12 mouse cellular contexts compared by ENCODE assay signal in the genomic region with DNA sequence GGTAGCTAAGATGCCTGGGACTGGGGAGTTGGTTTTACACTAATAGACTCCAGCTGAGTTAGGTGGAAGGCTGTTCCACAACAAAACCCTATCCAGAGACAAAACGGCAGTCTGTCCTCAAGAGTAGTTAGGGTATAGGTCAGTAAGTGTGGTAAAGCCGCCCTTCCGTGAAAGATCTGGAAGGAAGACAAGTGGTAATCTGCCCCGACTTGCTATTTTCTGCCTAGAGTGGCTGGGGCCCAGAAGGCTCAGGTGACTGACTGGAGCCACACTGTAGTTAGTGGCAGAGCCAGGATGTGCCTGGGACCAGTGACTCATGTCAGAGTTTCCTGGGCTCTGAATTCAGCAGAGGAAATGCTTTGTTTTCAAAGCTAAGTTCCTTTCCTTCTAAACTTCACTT.
DNase-seq lines count a peak whose midpoint lies in the region; ATAC-seq and TF ChIP-seq lines count a peak whose summit lies in the region.
"Had no signal": no experiment of that assay in that cellular context is flagged by ENCODE, and none has a peak within 500 bp of the region (broad histone marks: within the 10 kb centered on the region; RNA-seq: fewer than 3 reads in every experiment).

No protein-coding gene starts in this region.

- no peak for TF ChIP-seq POLR2A in liver, adult 2 months (IDR thresholded peaks at IDR 0.05; ENCODE audit: extremely low read depth, insufficient read depth, low read length)

- H3K4me2 ChIP-seq in heart, embryonic 14.5 days (ENCODE audit: low read length), result no peak overlapping the region
- H3K4me2 ChIP-seq in midbrain, embryonic 15.5 days, result no peak overlapping the region
- H3K4me2 ChIP-seq: limb, embryonic 15.5 days; midbrain, embryonic 12.5 days had no signal

- no peak overlapping the region for H3K4me3 ChIP-seq in liver, adult 2 months (ENCODE audit: insufficient read depth, low read depth, low read length)
- H3K4me3 ChIP-seq in heart, embryonic 14.5 days (ENCODE audit: control insufficient read depth in 1 of 2, insufficient read depth in 1 of 2, low read depth in 1 of 2, low read length in 2 of 2), result no peak overlapping the region
- H3K4me3 ChIP-seq in midbrain, embryonic 15.5 days, result no peak overlapping the region
- H3K4me3 ChIP-seq: limb, embryonic 15.5 days; midbrain, embryonic 12.5 days had no signal

- no peaks in the 10 kb centered on the region for H3K9me3 ChIP-seq in heart, embryonic 14.5 days (ENCODE audit: control insufficient read depth, low read length)
- H3K9me3 ChIP-seq in midbrain, embryonic 15.5 days, result no peaks in the 10 kb centered on the region
- H3K9me3 ChIP-seq: limb, embryonic 15.5 days; midbrain, embryonic 12.5 days had no signal

- H3K4me1 ChIP-seq in liver, adult 2 months (ENCODE audit: control insufficient read depth, insufficient read depth, low read length), result no peaks in the 10 kb centered on the region
- H3K4me1 ChIP-seq in heart, embryonic 14.5 days (ENCODE audit: control insufficient read depth in 2 of 2, insufficient read depth in 2 of 2, low read length in 2 of 2), result peaks cover 3 to 10% of the 10 kb centered on the region in 2 experiments
- no peaks in the 10 kb centered on the region for H3K4me1 ChIP-seq in midbrain, embryonic 15.5 days
- H3K4me1 ChIP-seq: midbrain, embryonic 12.5 days had no signal

- TF ChIP-seq CTCF in liver, adult 2 months (IDR thresholded peaks at IDR 0.05; ENCODE audit: low read depth, low read length), result no peak

- H3K79me2 ChIP-seq in liver, adult 2 months (ENCODE audit: control insufficient read depth, insufficient read depth, low read length), result no peaks in the 10 kb centered on the region

- H3K27ac ChIP-seq in liver, adult 2 months (replicated peaks; ENCODE audit: insufficient read depth, low read depth, low read length), result peak overlapping the region; percentile 48; the same call in 1 of the 2 replicates
- H3K27ac ChIP-seq in heart, embryonic 14.5 days (replicated peaks in 1 of 2; ENCODE audit: control insufficient read depth in 1 of 2, insufficient read depth in 1 of 2, low read depth in 2 of 2, low read length in 2 of 2), result peak overlapping the region; percentile 12 to 20; a peak in 2 of 4 replicates
- H3K27ac ChIP-seq in midbrain, embryonic 15.5 days, result no peak overlapping the region
- H3K27ac ChIP-seq: midbrain, embryonic 12.5 days had no signal

- no peak overlapping the region for H3K9ac ChIP-seq in liver, adult 2 months (ENCODE audit: low read depth, low read length)
- H3K9ac ChIP-seq in heart, embryonic 14.5 days (ENCODE audit: low read length), result no peak overlapping the region
- H3K9ac ChIP-seq in midbrain, embryonic 15.5 days, result no peak overlapping the region
- H3K9ac ChIP-seq: limb, embryonic 15.5 days; midbrain, embryonic 12.5 days had no signal

- 62% methylated on average over 4 of the region's 4 CpGs for WGBS in liver, adult 2 months
- 19% methylated on average over 4 of the region's 4 CpGs for WGBS in heart, embryonic 14.5 days
- 63% methylated on average over 4 of the region's 4 CpGs for WGBS in midbrain, embryonic 15.5 days

- no peak for DNase-seq in liver, adult 2 months (ENCODE audit: extremely low read depth, low read depth, low spot score)
- no peak for DNase-seq in liver
- DNase-seq in skeletal muscle tissue, adult 2 months (ENCODE audit: low read depth, low spot score), result peak; percentile 53
- no peak for DNase-seq in frontal cortex, postnatal 36 days (ENCODE audit: low spot score in 2 of 2)
- DNase-seq in layer of hippocampus, postnatal 25 days (ENCODE audit: extremely low spot score in 1 of 2, low spot score in 1 of 2), result no peak
- DNase-seq: right cerebral cortex, adult 18-20 months had no signal

- no peaks in the 10 kb centered on the region for H3K36me3 ChIP-seq in liver, adult 2 months (ENCODE audit: control insufficient read depth, insufficient read depth, low read length)
- no peaks in the 10 kb centered on the region for H3K36me3 ChIP-seq in heart, embryonic 14.5 days (ENCODE audit: control insufficient read depth, insufficient read depth, low read length)
- H3K36me3 ChIP-seq in midbrain, embryonic 15.5 days (replicated peaks), result no peaks in the 10 kb centered on the region
- H3K36me3 ChIP-seq: limb, embryonic 15.5 days; midbrain, embryonic 12.5 days had no signal

- ATAC-seq in common myeloid progenitor, adult 5-6 weeks (replicated peaks; ENCODE audit: low read depth, poor library complexity, severe bottlenecking), result peak; percentile 45; the same call in 1 of the 2 replicates
- ATAC-seq in heart, embryonic 14.5 days (ENCODE audit: insufficient number of reproducible peaks, insufficient read depth, low FRiP score, low read depth), result no peak
- no peak for ATAC-seq in midbrain, embryonic 15.5 days (replicated peaks)
- ATAC-seq: Patski had no signal

- H3K27me3 ChIP-seq in liver, adult 2 months (ENCODE audit: control insufficient read depth, insufficient read depth, low read length), result no peaks in the 10 kb centered on the region; the same call in 1 of the 2 replicates
- no peaks in the 10 kb centered on the region for H3K27me3 ChIP-seq in heart, embryonic 14.5 days (ENCODE audit: control insufficient read depth, insufficient read depth, low read length)
- no peaks in the 10 kb centered on the region for H3K27me3 ChIP-seq in midbrain, embryonic 15.5 days (replicated peaks)
- H3K27me3 ChIP-seq: limb, embryonic 15.5 days; midbrain, embryonic 12.5 days; Patski had no signal
